Mouse (Mus musculus): Measurements from ENCODE around the gene Tnfrsf19.

Tnfrsf19 gene

DNA sequence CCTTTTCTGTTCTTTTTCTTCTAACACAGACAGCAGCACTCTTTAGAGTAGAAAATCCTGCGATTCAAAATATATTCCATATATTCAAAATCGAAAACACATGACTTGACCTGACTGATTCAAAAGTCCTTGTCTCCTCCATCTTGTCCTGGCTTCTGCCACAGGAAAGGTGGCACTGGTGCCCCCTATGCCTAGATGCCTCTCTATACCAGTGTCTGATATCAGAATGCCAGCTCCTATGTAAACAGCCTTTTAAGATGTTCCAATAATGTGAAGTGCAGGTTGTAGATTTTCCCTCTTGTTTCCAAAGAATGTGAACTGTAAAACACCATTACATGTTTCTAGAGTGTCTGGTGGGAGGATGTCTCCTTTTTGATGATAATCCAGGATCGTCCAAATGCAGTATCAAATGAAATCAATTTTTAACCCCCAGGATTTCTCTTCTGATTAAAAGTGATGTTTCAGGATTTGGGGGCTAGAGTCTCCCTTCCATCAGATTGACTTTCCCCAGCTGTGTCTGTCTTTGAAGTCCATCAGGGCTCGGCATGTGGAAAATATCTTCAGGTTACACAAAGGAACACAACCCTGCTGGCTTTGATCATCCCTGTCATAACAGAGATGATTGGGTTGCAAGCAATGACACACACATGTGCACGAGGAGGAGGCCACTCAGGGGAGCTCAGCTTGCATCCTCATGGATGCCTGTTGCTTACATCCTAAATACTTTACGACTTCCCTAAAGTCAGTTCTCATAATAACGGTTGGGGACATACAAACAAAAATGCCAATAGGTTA lies 82.1 kb downstream of the Tnfrsf19 start:
- DNase-seq (ENCODE audit: low spot score), result no peak

DNA sequence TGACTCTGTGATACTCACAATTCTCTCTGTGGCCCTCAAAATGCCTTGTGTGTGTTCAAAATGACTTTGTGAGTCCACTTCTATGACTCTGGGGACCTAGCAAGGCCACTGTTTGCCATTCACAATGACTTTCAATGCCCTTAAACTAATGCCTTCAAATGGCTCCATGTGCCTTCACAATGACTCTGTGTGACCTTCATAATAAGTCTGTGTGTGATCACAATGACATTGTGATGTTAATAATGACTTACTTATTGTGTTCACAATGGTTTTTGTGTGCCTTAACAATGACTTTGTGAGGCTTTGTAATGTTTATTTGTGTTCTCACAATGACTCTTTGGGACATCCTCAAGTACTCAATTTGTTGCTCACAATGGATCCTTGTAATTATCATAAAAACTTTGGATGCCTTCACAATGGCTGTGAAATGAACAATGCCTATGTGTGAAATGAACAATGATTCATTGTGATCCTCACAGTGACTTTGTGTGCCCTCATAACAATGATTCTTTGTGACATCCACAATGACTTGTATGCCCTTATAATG lies 88.6 kb downstream of the Tnfrsf19 start:
- no peak for DNase-seq (ENCODE audit: low spot score)

DNA sequence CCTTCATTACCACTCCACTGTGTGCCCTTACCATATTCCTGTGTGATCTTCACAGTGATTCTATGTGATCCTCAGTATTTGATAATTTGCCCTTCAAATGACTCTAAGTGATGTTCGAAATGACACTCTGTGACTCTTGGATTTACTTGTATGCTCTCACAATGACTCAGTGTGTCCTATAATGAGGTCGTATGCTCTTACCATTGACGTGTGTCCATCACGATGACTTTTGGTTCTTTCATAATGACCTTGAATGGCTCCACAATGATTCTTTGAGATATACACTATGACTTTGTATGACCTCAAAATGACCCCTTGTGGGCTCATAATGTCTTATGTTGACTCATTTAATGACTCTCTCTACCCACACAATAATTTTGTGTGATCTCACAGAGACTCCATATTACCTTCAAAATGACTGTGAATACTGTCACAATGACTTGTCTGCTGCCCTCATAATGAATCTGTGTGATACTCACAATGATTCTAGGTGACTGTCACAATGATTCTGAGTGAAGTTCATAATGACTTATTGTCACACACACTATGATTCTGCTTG lies 108.7 kb downstream of the Tnfrsf19 start:
- DNase-seq (ENCODE audit: low spot score), result no peak

DNA sequence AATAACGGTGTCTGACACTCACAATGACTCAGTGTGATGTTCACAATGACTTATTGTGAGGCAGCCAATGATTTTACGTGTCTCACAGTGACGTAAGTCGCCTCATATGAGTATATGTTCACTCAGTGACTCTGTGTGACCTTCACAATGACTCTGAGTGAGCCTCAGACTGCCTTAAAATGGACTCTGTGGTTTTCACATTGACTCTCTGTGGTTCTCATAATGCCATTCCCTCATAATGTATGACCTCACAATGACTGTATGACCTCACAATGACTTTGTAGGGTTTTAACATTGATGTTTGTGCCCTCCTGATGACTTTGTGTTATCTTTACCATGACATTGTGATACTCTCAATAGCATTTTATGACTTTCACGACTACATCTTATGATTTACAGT lies 110.6 kb downstream of the Tnfrsf19 start:
- no peak for DNase-seq (ENCODE audit: low spot score)

DNA sequence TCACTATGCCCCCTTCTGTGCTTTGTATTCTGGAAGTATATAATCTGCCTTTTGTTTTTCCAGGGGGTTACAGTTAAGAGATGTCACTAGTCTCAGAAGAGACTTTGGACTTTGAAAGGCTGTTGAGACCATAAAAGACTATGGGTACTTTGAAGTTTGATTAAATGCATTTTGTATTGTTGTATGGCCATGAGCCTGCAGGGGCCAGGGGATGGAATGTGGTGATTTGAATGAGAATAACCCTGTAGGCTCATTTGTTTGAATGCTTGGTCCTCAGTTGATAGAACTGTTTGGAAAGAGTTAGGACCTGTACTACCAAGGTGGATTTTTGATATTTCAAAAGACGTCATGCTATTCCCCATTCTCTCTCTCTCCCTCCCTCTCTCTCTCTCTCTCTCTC lies 120.3 kb downstream of the Tnfrsf19 start:
- DNase-seq (ENCODE audit: low spot score), result no peak

DNA sequence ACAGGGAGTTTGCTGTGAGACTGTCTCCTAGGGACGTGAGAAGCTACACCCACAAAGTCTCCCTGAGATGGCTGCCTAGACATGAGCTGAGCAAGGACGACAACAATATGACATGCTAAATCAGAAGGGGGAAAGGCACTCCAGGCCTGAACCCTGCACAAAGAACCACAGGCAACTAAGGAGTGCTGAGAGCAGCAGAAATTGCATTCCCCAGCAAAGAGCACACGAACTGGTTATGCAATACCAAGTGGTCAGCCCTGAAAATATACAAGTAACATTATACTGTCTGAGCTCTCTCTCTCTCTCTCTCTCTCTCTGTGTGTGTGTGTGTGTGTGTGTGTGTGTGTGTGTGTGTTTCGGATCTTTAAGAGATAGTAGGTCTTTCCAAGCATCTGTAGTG lies 129.6 kb downstream of the Tnfrsf19 start:
- DNase-seq (ENCODE audit: low spot score), result no peak
